Mouse (Mus musculus): ENCODE results near the gene Otc. TPM values are rescaled to one million over a fixed set of nuclear protein-coding genes. Genes with fewer than 3 reads are reported as not detected.

Gene Otc
- polyA plus RNA-seq (2014; fragmentation: Nextera tagmentation; extraction: Ambion mirVana): not detected in 2 replicates

DNA sequence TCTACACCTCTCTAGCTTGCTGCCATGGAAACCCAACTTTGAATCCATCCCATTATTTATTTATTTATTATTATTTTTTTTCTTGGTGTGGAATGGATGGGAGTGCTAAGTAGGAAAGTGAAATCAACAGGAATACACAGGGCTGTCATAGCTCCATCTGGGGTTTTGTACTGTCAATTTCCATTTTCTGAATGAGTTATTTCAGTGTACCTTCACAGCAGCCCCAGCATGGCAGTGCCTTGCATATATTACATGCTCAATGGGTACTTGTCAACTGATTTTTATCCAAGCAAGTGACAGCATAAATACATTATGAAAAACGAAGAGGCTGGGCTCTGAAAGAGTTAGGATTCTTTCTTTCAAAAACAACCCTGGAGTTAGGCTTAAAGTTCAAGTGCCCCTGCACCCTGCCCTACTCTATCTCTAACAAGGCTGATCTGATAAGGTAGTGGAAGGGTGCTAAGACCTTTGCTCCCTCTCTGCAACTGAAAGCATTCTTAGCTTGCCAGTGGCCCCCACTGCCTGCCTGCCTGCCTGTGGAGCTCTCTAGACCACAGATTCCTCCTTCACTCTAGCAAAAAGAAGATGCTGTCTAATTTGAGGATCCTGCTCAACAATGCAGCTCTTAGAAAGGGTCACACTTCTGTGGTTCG, at the start of gene Otc:
Gene Otc, plus strand, starts transcription at position 454 of the 653 bp plus-strand sequence.
- Histone ChIP-seq H3K4me3 (ENCODE audit: low read depth, low read length) (no peak within 1 kb of the TSS), H3K36me3 (ENCODE audit: control insufficient read depth, insufficient read depth, low read length) (no peaks in the 10 kb centered on the region), H3K27me3 (ENCODE audit: control insufficient read depth, insufficient read depth, low read length) (no peaks in the 10 kb centered on the region), H3K9me3 (ENCODE audit: control insufficient read depth, low read length) (no peaks in the 10 kb centered on the region), H3K27ac (ENCODE audit: low read depth, low read length) (no peak within 1 kb of the TSS), H3K4me1 (ENCODE audit: control insufficient read depth, insufficient read depth, low read length) (no peaks in the 10 kb centered on the region), H3K9ac (ENCODE audit: low read length) (no peak within 1 kb of the TSS), H3K4me2 (ENCODE audit: low read depth) (no peak within 1 kb of the TSS)
- DNase-seq (ENCODE audit: low spot score) (no peak), ATAC-seq (ENCODE audit: insufficient read depth, low FRiP score, low TSS enrichment) (no peak)
- WGBS: 59% methylated on average over 2 of the region's 2 CpGs

DNA sequence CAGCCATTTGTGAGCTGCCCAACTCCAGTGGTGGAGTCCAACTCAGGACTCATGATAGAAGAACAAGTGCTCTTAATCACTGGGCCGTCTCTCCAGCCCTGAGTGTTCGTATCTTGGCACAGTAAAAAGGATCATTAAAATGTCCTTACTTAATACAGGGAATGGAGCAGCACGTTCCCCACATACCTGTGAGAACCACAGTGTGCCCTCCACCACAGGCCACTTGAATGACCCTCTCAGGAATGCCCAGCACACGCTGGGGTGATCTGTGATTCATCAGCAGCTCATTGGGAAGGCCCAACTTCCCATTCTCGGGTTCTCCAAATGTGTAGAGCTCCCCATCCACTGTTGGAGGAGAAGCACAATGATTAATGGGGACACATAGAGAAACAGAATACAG, 46.2 kb upstream of the Otc start:
- no peak overlapping the region for H3K27ac ChIP-seq (ENCODE audit: low read depth, low read length)
- no peak overlapping the region for H3K9ac ChIP-seq (ENCODE audit: low read length)
- no peaks in the 10 kb centered on the region for H3K27me3 ChIP-seq (ENCODE audit: control insufficient read depth, insufficient read depth, low read length)
- no peak overlapping the region for H3K4me3 ChIP-seq (ENCODE audit: low read depth, low read length)
- no peaks in the 10 kb centered on the region for H3K36me3 ChIP-seq (ENCODE audit: control insufficient read depth, insufficient read depth, low read length)
- H3K9me3 ChIP-seq (ENCODE audit: control insufficient read depth, low read length): no peaks in the 10 kb centered on the region
- no peaks in the 10 kb centered on the region for H3K4me1 ChIP-seq (ENCODE audit: control insufficient read depth, insufficient read depth, low read length)
- ATAC-seq (ENCODE audit: insufficient read depth, low FRiP score, low TSS enrichment): no peak
- WGBS: 88% methylated on average over 5 of the region's 5 CpGs
- no peak overlapping the region for H3K4me2 ChIP-seq (ENCODE audit: low read depth)
- no peak for DNase-seq (ENCODE audit: low spot score)

DNA sequence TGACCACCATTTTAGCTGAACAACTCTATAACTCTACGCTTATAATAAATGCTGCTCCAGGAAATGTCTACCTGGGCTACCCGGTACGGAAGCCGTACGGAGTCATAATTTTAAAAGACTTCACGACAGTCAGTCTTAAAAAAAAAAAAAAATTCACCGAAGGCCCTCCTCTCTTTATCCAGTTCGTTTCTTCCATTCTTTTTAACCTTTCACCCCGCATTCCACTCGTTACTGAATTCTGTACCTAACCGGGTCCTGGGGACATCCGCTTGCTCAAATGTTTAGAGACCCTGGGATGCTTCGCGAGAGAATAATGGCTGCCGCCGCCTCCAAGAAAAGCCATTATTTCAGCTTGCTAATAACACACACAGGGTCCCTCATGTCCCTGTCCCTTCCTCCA, 36.1 kb upstream of the Otc start:
- H3K36me3 ChIP-seq (ENCODE audit: control insufficient read depth, insufficient read depth, low read length): no peaks in the 10 kb centered on the region
- H3K4me1 ChIP-seq (ENCODE audit: control insufficient read depth, insufficient read depth, low read length): no peaks in the 10 kb centered on the region
- ATAC-seq (ENCODE audit: insufficient read depth, low FRiP score, low TSS enrichment) (peak; percentile 51), DNase-seq (ENCODE audit: low spot score) (no peak)
- H3K27ac ChIP-seq (ENCODE audit: low read depth, low read length): 0 out of 2 replicates have a peak overlapping the region, but pooled peaks have one; percentile 49
- 20% methylated on average over 16 of the region's 16 CpGs for WGBS
- peak overlapping the region; percentile 43 for H3K4me2 ChIP-seq (ENCODE audit: low read depth)
- H3K9ac ChIP-seq (ENCODE audit: low read length): peak overlapping the region; percentile 53
- H3K27me3 ChIP-seq (ENCODE audit: control insufficient read depth, insufficient read depth, low read length): no peaks in the 10 kb centered on the region
- H3K9me3 ChIP-seq (ENCODE audit: control insufficient read depth, low read length): no peaks in the 10 kb centered on the region
- H3K4me3 ChIP-seq (ENCODE audit: low read depth, low read length): peak overlapping the region; percentile 51

DNA sequence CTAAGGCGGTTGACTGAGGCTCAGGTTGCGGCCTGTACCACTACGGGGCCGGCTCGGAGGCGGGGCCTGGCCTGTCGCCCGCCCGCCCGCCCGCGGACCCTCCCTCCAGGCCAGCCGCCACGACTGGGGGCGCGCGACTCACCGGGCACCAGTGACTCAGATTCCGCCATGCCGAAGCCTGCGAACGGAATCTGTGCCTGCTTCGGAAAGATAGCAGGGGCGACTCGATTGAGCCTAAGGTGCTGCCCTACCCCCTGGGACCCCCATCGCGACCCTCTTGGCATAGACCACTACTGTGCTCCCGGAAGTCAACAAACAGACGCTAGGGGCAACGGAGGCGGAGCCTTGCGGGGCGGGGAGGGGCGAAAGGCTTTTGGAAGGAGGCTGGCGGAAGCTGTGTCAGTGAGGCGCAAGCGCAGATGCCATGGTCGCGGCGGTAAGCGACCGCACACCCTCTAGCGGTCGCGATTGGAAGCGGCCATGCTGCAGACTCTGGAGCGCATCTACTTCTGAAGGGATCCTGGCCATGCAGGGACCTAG, 35.6 kb upstream of the Otc start, which contains the start of gene Rpgr:
Gene Rpgr, minus strand, starts transcription at position 511 of the 540 bp plus-strand sequence.
- WGBS: 15% methylated on average over 43 of the region's 47 CpGs

DNA sequence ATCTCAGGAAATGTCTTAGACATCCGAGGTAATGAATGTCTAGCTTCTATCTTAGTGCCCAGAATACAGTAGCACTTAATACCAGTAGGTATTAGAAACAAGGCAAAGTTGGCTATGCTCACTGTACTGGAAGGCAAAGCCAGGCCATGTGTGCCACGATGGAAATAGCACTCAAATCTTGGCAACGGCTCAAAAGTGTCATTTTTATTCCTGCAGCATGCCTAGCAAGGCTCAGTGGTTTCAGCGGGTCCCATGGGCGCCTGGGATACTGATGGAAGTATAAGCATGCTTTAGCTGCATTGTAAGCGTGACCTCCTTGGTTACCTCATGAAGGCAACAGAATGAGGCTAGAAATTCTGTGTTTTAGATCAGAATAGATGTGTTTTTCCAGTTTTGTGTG, 32.8 kb upstream of the Otc start:
- H3K9me3 ChIP-seq (ENCODE audit: control insufficient read depth, low read length): no peaks in the 10 kb centered on the region
- WGBS: 81% methylated on average over 6 of the region's 6 CpGs
- no peaks in the 10 kb centered on the region for H3K4me1 ChIP-seq (ENCODE audit: control insufficient read depth, insufficient read depth, low read length)
- no peak overlapping the region for H3K4me2 ChIP-seq (ENCODE audit: low read depth)
- no peak overlapping the region for H3K4me3 ChIP-seq (ENCODE audit: low read depth, low read length)
- H3K27ac ChIP-seq (ENCODE audit: low read depth, low read length): no peak overlapping the region
- no peaks in the 10 kb centered on the region for H3K36me3 ChIP-seq (ENCODE audit: control insufficient read depth, insufficient read depth, low read length)
- no peak overlapping the region for H3K9ac ChIP-seq (ENCODE audit: low read length)
- no peaks in the 10 kb centered on the region for H3K27me3 ChIP-seq (ENCODE audit: control insufficient read depth, insufficient read depth, low read length)
- no peak for ATAC-seq (ENCODE audit: insufficient read depth, low FRiP score, low TSS enrichment)
- no peak for DNase-seq (ENCODE audit: low spot score)

More for the DNA sequence above, 35.6 kb upstream of the Otc start, which contains the start of gene Rpgr:
- Histone ChIP-seq H3K4me3 (ENCODE audit: low read depth, low read length) (peak within 1 kb of the TSS; percentile 51), H3K36me3 (ENCODE audit: control insufficient read depth, insufficient read depth, low read length) (no peaks in the 10 kb centered on the region), H3K4me1 (ENCODE audit: control insufficient read depth, insufficient read depth, low read length) (no peaks in the 10 kb centered on the region), H3K9ac (ENCODE audit: low read length) (peak within 1 kb of the TSS; percentile 53), H3K27ac (ENCODE audit: low read depth, low read length) (0 out of 2 replicates have a peak within 1 kb of the TSS, but pooled peaks have one; percentile 49), H3K27me3 (ENCODE audit: control insufficient read depth, insufficient read depth, low read length) (no peaks in the 10 kb centered on the region), H3K4me2 (ENCODE audit: low read depth) (peak within 1 kb of the TSS; percentile 43), H3K9me3 (ENCODE audit: control insufficient read depth, low read length) (no peaks in the 10 kb centered on the region)
- peak; percentile 95 for ATAC-seq (ENCODE audit: insufficient read depth, low FRiP score, low TSS enrichment)
- peak; percentile 93 for DNase-seq (ENCODE audit: low spot score)

DNA sequence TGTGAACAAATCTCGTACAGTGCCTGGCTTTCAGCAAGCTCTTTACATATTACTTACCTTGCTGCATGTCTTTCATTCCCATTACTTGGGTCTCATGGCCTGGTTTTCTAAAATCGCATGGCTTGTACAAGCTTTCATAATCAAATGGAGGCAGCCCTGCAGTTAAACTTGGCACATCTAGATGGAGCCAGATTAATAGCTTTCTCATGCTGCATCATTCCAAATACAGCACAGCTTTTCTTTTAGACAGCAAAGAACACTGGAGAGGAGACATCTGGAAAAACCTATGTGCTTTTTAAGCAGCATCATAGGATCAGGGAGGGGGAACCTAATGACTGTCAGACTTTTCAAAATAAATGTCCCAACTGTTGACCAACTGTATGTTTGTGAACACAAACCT, 19.1 kb upstream of the Otc start:
- no peak overlapping the region for H3K27ac ChIP-seq (ENCODE audit: low read depth, low read length)
- H3K36me3 ChIP-seq (ENCODE audit: control insufficient read depth, insufficient read depth, low read length): no peaks in the 10 kb centered on the region
- DNase-seq (ENCODE audit: low spot score) (no peak), ATAC-seq (ENCODE audit: insufficient read depth, low FRiP score, low TSS enrichment) (no peak)
- H3K9ac ChIP-seq (ENCODE audit: low read length): no peak overlapping the region
- H3K4me1 ChIP-seq (ENCODE audit: control insufficient read depth, insufficient read depth, low read length): no peaks in the 10 kb centered on the region
- H3K4me3 ChIP-seq (ENCODE audit: low read depth, low read length): no peak overlapping the region
- WGBS: 83% methylated on average over 2 of the region's 2 CpGs
- no peak overlapping the region for H3K4me2 ChIP-seq (ENCODE audit: low read depth)
- no peaks in the 10 kb centered on the region for H3K27me3 ChIP-seq (ENCODE audit: control insufficient read depth, insufficient read depth, low read length)
- no peaks in the 10 kb centered on the region for H3K9me3 ChIP-seq (ENCODE audit: control insufficient read depth, low read length)

DNA sequence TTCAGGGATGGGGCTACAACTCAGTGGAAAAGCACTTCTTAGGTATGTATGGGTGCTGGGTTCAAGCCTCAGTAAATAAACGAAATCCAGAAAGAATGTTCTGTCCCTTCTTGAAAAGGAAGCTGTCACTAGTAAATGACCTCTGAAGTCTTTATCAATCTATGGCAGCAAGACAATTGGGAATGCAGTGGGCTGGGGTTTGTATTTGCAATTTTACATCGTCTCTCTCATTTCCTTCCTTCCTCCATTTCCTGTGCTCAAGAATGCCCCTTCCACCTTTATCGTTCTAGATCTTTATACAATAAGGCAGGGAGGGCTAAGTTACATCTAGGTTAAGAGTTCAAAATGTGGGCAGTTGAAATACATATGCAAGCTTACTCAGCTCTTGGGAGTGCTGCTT, 17.5 kb upstream of the Otc start:
- Histone ChIP-seq H3K9ac (ENCODE audit: low read length) (no peak overlapping the region), H3K4me2 (ENCODE audit: low read depth) (no peak overlapping the region), H3K4me1 (ENCODE audit: control insufficient read depth, insufficient read depth, low read length) (no peaks in the 10 kb centered on the region), H3K27me3 (ENCODE audit: control insufficient read depth, insufficient read depth, low read length) (no peaks in the 10 kb centered on the region), H3K9me3 (ENCODE audit: control insufficient read depth, low read length) (no peaks in the 10 kb centered on the region), H3K27ac (ENCODE audit: low read depth, low read length) (no peak overlapping the region), H3K4me3 (ENCODE audit: low read depth, low read length) (no peak overlapping the region), H3K36me3 (ENCODE audit: control insufficient read depth, insufficient read depth, low read length) (no peaks in the 10 kb centered on the region)
- 79% methylated on average over 3 of the region's 3 CpGs for WGBS
- DNase-seq (ENCODE audit: low spot score) (no peak), ATAC-seq (ENCODE audit: insufficient read depth, low FRiP score, low TSS enrichment) (no peak)

DNA sequence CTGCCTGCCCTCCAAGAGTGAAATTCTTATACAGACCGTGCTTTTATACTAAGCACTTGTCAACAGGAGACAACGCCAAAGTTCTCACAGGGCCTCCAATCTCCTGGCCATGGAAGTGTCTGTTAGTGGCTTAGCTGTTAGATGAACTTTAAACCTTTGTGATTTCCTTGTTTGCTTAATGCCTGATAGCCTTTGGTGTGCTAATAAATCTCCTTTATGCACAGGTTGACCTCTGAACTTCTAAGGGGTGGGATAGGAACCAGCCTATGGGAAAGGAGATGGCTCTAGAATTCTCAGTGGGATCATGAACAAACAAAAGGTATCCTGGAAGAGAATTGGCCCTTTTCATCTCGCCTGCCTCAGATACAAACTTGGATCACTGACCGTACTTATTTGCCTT, 12.6 kb upstream of the Otc start:
- ATAC-seq (ENCODE audit: insufficient read depth, low FRiP score, low TSS enrichment): no peak
- no peak overlapping the region for H3K9ac ChIP-seq (ENCODE audit: low read length)
- no peaks in the 10 kb centered on the region for H3K27me3 ChIP-seq (ENCODE audit: control insufficient read depth, insufficient read depth, low read length)
- H3K4me2 ChIP-seq (ENCODE audit: low read depth): no peak overlapping the region
- H3K27ac ChIP-seq (ENCODE audit: low read depth, low read length): no peak overlapping the region
- no peak overlapping the region for H3K4me3 ChIP-seq (ENCODE audit: low read depth, low read length)
- H3K36me3 ChIP-seq (ENCODE audit: control insufficient read depth, insufficient read depth, low read length): no peaks in the 10 kb centered on the region
- no peak for DNase-seq (ENCODE audit: low spot score)
- H3K4me1 ChIP-seq (ENCODE audit: control insufficient read depth, insufficient read depth, low read length): no peaks in the 10 kb centered on the region
- H3K9me3 ChIP-seq (ENCODE audit: control insufficient read depth, low read length): no peaks in the 10 kb centered on the region
- WGBS: 44% methylated on average over 4 of the region's 4 CpGs

DNA sequence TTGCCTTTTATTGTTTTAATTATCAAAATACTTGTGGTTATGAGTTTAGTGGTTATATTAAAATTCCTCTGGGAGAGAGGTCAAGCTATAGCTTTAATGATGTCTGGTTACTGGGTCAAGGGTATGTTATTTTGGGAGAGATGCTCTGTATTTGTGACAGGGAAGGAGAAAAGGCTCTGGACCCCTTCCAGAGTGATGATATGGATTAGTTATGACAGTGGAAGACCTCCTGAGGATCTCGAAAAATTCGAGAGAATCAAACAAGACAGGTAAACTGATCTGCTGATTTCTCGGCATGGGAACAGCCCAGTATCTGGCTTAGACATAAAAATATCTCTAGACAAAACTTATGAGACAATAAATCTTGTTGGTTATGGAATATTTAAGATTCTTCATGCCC, 8.2 kb upstream of the Otc start:
- Histone ChIP-seq H3K36me3 (ENCODE audit: control insufficient read depth, insufficient read depth, low read length) (no peaks in the 10 kb centered on the region), H3K27me3 (ENCODE audit: control insufficient read depth, insufficient read depth, low read length) (no peaks in the 10 kb centered on the region), H3K9me3 (ENCODE audit: control insufficient read depth, low read length) (no peaks in the 10 kb centered on the region), H3K27ac (ENCODE audit: low read depth, low read length) (no peak overlapping the region), H3K9ac (ENCODE audit: low read length) (no peak overlapping the region), H3K4me2 (ENCODE audit: low read depth) (no peak overlapping the region), H3K4me3 (ENCODE audit: low read depth, low read length) (no peak overlapping the region), H3K4me1 (ENCODE audit: control insufficient read depth, insufficient read depth, low read length) (no peaks in the 10 kb centered on the region)
- no peak for DNase-seq (ENCODE audit: low spot score)
- 79% methylated on average over 3 of the region's 3 CpGs for WGBS
- no peak for ATAC-seq (ENCODE audit: insufficient read depth, low FRiP score, low TSS enrichment)

Data from neural tube, embryonic 11.5 days (tissue).